Mouse (Mus musculus): Measurements from ENCODE around the gene Mettl16. TPM values are rescaled to one million over a fixed set of nuclear protein-coding genes. Genes with fewer than 3 reads are reported as not detected.
A peak's percentile ranks its signal among the peaks of the same experiment; 100 is the strongest.

The Mettl16 gene
- polyA plus RNA-seq, 1 experiment, result 9.2 TPM

GRCm38 (mm10) chr11:74829812-74830211 is 59.2 kb downstream of the Mettl16 start:
- no peak for TF ChIP-seq CTCF (IDR thresholded peaks at IDR 0.05; ENCODE audit: low read depth, low read length)
- no peak for TF ChIP-seq POLR2A (IDR thresholded peaks at IDR 0.05; ENCODE audit: borderline replicate concordance, low read depth, low read length)
- Histone ChIP-seq H3K4me1 (ENCODE audit: control insufficient read depth, insufficient read depth, low read length) (peaks cover 49% of the 10 kb centered on the region), H3K4me3 (ENCODE audit: insufficient read depth, low read length) (peak overlapping the region; percentile 83), H3K27ac (ENCODE audit: insufficient read depth, low read depth, low read length) (peak overlapping the region; percentile 95)

GRCm38 (mm10) chr11:74830256-74831161 is 59.9 kb downstream of the Mettl16 start, which contains the start of gene Mnt:
Gene Mnt (plus strand): TSS chr11:74830920.
- no peak for TF ChIP-seq POLR2A (IDR thresholded peaks at IDR 0.05; ENCODE audit: borderline replicate concordance, low read depth, low read length)
- TF ChIP-seq CTCF (IDR thresholded peaks at IDR 0.05; ENCODE audit: low read depth, low read length), result no peak
- H3K4me1 ChIP-seq (ENCODE audit: control insufficient read depth, insufficient read depth, low read length), result peaks cover 52% of the 10 kb centered on the region
- H3K4me3 ChIP-seq (ENCODE audit: insufficient read depth, low read length), result peak within 1 kb of the TSS; percentile 83
- peak within 1 kb of the TSS; percentile 95 for H3K27ac ChIP-seq (ENCODE audit: insufficient read depth, low read depth, low read length)

GRCm38 (mm10) chr11:74831191-74831605 is 60.6 kb downstream of the Mettl16 start:
- H3K4me3 ChIP-seq (ENCODE audit: insufficient read depth, low read length), result peak overlapping the region; percentile 83
- TF ChIP-seq POLR2A (IDR thresholded peaks at IDR 0.05; ENCODE audit: borderline replicate concordance, low read depth, low read length) (no peak), CTCF (IDR thresholded peaks at IDR 0.05; ENCODE audit: low read depth, low read length) (no peak)
- peak overlapping the region; percentile 88 for H3K27ac ChIP-seq (ENCODE audit: insufficient read depth, low read depth, low read length)
- peaks cover 54% of the 10 kb centered on the region for H3K4me1 ChIP-seq (ENCODE audit: control insufficient read depth, insufficient read depth, low read length)

GRCm38 (mm10) chr11:74831606-74832451 is 61.2 kb downstream of the Mettl16 start:
- H3K27ac ChIP-seq (ENCODE audit: insufficient read depth, low read depth, low read length), result peak overlapping the region; percentile 93
- H3K4me3 ChIP-seq (ENCODE audit: insufficient read depth, low read length), result peak overlapping the region; percentile 83
- H3K4me1 ChIP-seq (ENCODE audit: control insufficient read depth, insufficient read depth, low read length), result peaks cover 53% of the 10 kb centered on the region
- no peak for TF ChIP-seq CTCF (IDR thresholded peaks at IDR 0.05; ENCODE audit: low read depth, low read length)
- peak; percentile 62; the same call in 1 of the 2 replicates for TF ChIP-seq POLR2A (IDR thresholded peaks at IDR 0.05; ENCODE audit: borderline replicate concordance, low read depth, low read length)

GRCm38 (mm10) chr11:74832503-74833143 is 62.0 kb downstream of the Mettl16 start:
- Histone ChIP-seq H3K27ac (ENCODE audit: insufficient read depth, low read depth, low read length) (peak overlapping the region; percentile 93), H3K4me3 (ENCODE audit: insufficient read depth, low read length) (peak overlapping the region; percentile 66), H3K4me1 (ENCODE audit: control insufficient read depth, insufficient read depth, low read length) (peaks cover 51% of the 10 kb centered on the region)
- no peak for TF ChIP-seq POLR2A (IDR thresholded peaks at IDR 0.05; ENCODE audit: borderline replicate concordance, low read depth, low read length)
- TF ChIP-seq CTCF (IDR thresholded peaks at IDR 0.05; ENCODE audit: low read depth, low read length), result no peak

GRCm38 (mm10) chr11:74833536-74834358 is 63.1 kb downstream of the Mettl16 start:
- TF ChIP-seq POLR2A (IDR thresholded peaks at IDR 0.05; ENCODE audit: borderline replicate concordance, low read depth, low read length) (no peak), CTCF (IDR thresholded peaks at IDR 0.05; ENCODE audit: low read depth, low read length) (no peak)
- peak overlapping the region; percentile 56 for H3K27ac ChIP-seq (ENCODE audit: insufficient read depth, low read depth, low read length)
- H3K4me1 ChIP-seq (ENCODE audit: control insufficient read depth, insufficient read depth, low read length), result peaks cover 43% of the 10 kb centered on the region
- peak overlapping the region; percentile 66 for H3K4me3 ChIP-seq (ENCODE audit: insufficient read depth, low read length)

GRCm38 (mm10) chr11:74834359-74834638 is 63.7 kb downstream of the Mettl16 start:
- peaks cover 39% of the 10 kb centered on the region for H3K4me1 ChIP-seq (ENCODE audit: control insufficient read depth, insufficient read depth, low read length)
- peak overlapping the region; percentile 56 for H3K27ac ChIP-seq (ENCODE audit: insufficient read depth, low read depth, low read length)
- peak overlapping the region; percentile 66; the same call in 1 of the 2 replicates for H3K4me3 ChIP-seq (ENCODE audit: insufficient read depth, low read length)
- TF ChIP-seq POLR2A (IDR thresholded peaks at IDR 0.05; ENCODE audit: borderline replicate concordance, low read depth, low read length) (no peak), CTCF (IDR thresholded peaks at IDR 0.05; ENCODE audit: low read depth, low read length) (no peak)

GRCm38 (mm10) chr11:74834650-74835277 is 64.1 kb downstream of the Mettl16 start:
- peaks cover 43% of the 10 kb centered on the region for H3K4me1 ChIP-seq (ENCODE audit: control insufficient read depth, insufficient read depth, low read length)
- H3K4me3 ChIP-seq (ENCODE audit: insufficient read depth, low read length), result no peak overlapping the region
- peak overlapping the region; percentile 56 for H3K27ac ChIP-seq (ENCODE audit: insufficient read depth, low read depth, low read length)
- TF ChIP-seq POLR2A (IDR thresholded peaks at IDR 0.05; ENCODE audit: borderline replicate concordance, low read depth, low read length), result no peak
- no peak for TF ChIP-seq CTCF (IDR thresholded peaks at IDR 0.05; ENCODE audit: low read depth, low read length)
